Mouse (Mus musculus) right cerebral cortex, postnatal 36 days (tissue): ENCODE results near the gene Gm4707.
"Not testable (repeated sequence)": the region's sequence is repeated elsewhere in the genome, so short reads cannot be mapped to it uniquely, and the experiment has no call there.

Source experiments
- DNase-seq, 2 experiments: peaks; one replicate each; pipeline ENCODE4 v3.0.0; 2022; ENCODE audit warnings: low spot score in 2 of 2, mixed read lengths in 1 of 2

Gm4707 gene

GRCm38 (mm10) chr17:71459818-71460217 lies at the start of gene Gm4707:
TSS of gene Gm4707 (minus strand) at chr17:71459918.
- no peak for DNase-seq

- DNase-seq = no peak
Measured at GRCm38 (mm10) chr17:71506832-71507231, 47.1 kb upstream of the Gm4707 start.

GRCm38 (mm10) chr17:71495784-71496183 lies 36.1 kb upstream of the Gm4707 start:
- DNase-seq = no peak

- DNase-seq = no peak
Measured at GRCm38 (mm10) chr17:71491332-71491686, 31.6 kb upstream of the Gm4707 start.

- DNase-seq = no peak
Measured at GRCm38 (mm10) chr17:71490666-71491331, 31.1 kb upstream of the Gm4707 start.

- DNase-seq = no peak
Measured at GRCm38 (mm10) chr17:71489703-71490461, 30.2 kb upstream of the Gm4707 start.

- no peak for DNase-seq
Measured at GRCm38 (mm10) chr17:71486231-71486851, 26.6 kb upstream of the Gm4707 start.

- no peak for DNase-seq
Measured at GRCm38 (mm10) chr17:71485791-71486230, 26.1 kb upstream of the Gm4707 start.

- DNase-seq = no peak
Measured at GRCm38 (mm10) chr17:71484711-71485110, 25.0 kb upstream of the Gm4707 start.

GRCm38 (mm10) chr17:71483418-71484060 lies 23.8 kb upstream of the Gm4707 start:
- no peak for DNase-seq

GRCm38 (mm10) chr17:71479381-71479901 lies 19.7 kb upstream of the Gm4707 start:
- no peak for DNase-seq

- DNase-seq = no peak
Measured at GRCm38 (mm10) chr17:71477481-71477880, 17.8 kb upstream of the Gm4707 start.

- DNase-seq = no peak
Measured at GRCm38 (mm10) chr17:71476346-71477020, 16.8 kb upstream of the Gm4707 start.

GRCm38 (mm10) chr17:71475705-71476089 lies 16.0 kb upstream of the Gm4707 start:
- DNase-seq = peak; percentile 52 to 68

GRCm38 (mm10) chr17:71474762-71475704 lies 15.3 kb upstream of the Gm4707 start, which contains the start of gene Smchd1:
TSS of gene Smchd1 (minus strand) at chr17:71475343.
- DNase-seq = peak; percentile 88 to 93

- DNase-seq = no peak
Measured at GRCm38 (mm10) chr17:71474128-71474527, 14.4 kb upstream of the Gm4707 start.

GRCm38 (mm10) chr17:71471261-71471660 lies 11.5 kb upstream of the Gm4707 start:
- no peak for DNase-seq

- no peak for DNase-seq
Measured at GRCm38 (mm10) chr17:71460312-71460711, 594 bp upstream of the Gm4707 start.

GRCm38 (mm10) chr17:71457361-71457760 lies 2.4 kb downstream of the Gm4707 start:
- DNase-seq = not testable (repeated sequence)

- no peak for DNase-seq
Measured at GRCm38 (mm10) chr17:71445191-71445590, 14.5 kb downstream of the Gm4707 start.
